Mouse (Mus musculus) midbrain, embryonic 13.5 days (tissue): ENCODE measurements around the gene Hbq1a. TPM values are rescaled to one million over a fixed set of nuclear protein-coding genes. Genes with fewer than 3 reads are reported as not detected.
A peak's percentile ranks its signal among the peaks of the same experiment; 100 is the strongest.
"Not testable (repeated sequence)": the region's sequence is repeated elsewhere in the genome, so short reads cannot be mapped to it uniquely, and the experiment has no call there.

Experiments used
- ATAC-seq: fragments of 200-750 bp; cut with Nextera tagmentation; 2 replicates; pipeline ENCODE4 v1.8.0; 2017; ENCODE audit warnings: mild to moderate bottlenecking, moderate TSS enrichment, moderate library complexity
- H3K27ac ChIP-seq: fragments of 300-500 bp; sonication (generic); 2 replicates; pipeline ENCODE4 v1.5.1; 2015; ENCODE audit warnings: inconsistent platforms, mild to moderate bottlenecking, moderate library complexity
- H3K27me3 ChIP-seq: fragments of 300-500 bp; sonication (generic); 2 replicates; pipeline ENCODE4 v1.6.1; 2015; ENCODE audit warnings: mild to moderate bottlenecking, inconsistent platforms
- H3K36me3 ChIP-seq: fragments of 300-500 bp; sonication (generic); 2 replicates; pipeline ENCODE4 v1.6.1; 2015; ENCODE audit warnings: mild to moderate bottlenecking, inconsistent platforms
- H3K4me1 ChIP-seq: fragments of 300-500 bp; sonication (generic); replicated peaks from 2 replicates; pipeline ENCODE4 v1.6.1; 2015; ENCODE audit warnings: inconsistent platforms
- H3K4me2 ChIP-seq: fragments of 300-500 bp; sonication (generic); replicated peaks from 2 replicates; pipeline ENCODE4 v1.6.1; 2015; ENCODE audit warnings: moderate library complexity, mild to moderate bottlenecking, inconsistent platforms
- H3K4me3 ChIP-seq: fragments of 300-500 bp; sonication (generic); replicated peaks from 2 replicates; pipeline ENCODE4 v1.5.1; 2015; ENCODE audit warnings: mild to moderate bottlenecking, inconsistent platforms
- H3K9ac ChIP-seq: fragments of 300-500 bp; sonication (generic); replicated peaks from 2 replicates; pipeline ENCODE4 v1.6.1; 2015; ENCODE audit warnings: mild to moderate bottlenecking, inconsistent platforms
- H3K9me3 ChIP-seq: fragments of 300-500 bp; sonication (generic); 2 replicates; pipeline ENCODE4 v1.6.1; 2016; ENCODE audit warnings: mild to moderate bottlenecking, inconsistent platforms
- WGBS: fragments of 180-500 bp; shearing (Covaris S2); methylation state at CpG from one replicate; pipeline ENCODE4 v1.1.7; 2015; 5-methylcytosine and 5-hydroxymethylcytosine counted together
- polyA plus RNA-seq: library from polyadenylated mRNA; unstranded; fragments of >200 nt; fragmentation: Nextera tagmentation; extraction: Ambion mirVana; gene quantifications from 2 replicates; pipeline ENCODE4 v1.2.1, GENCODE M21; 2015

Gene Hbq1a
- polyA plus RNA-seq, 1 experiment from 2014 or later, result 1.4 TPM

DNA sequence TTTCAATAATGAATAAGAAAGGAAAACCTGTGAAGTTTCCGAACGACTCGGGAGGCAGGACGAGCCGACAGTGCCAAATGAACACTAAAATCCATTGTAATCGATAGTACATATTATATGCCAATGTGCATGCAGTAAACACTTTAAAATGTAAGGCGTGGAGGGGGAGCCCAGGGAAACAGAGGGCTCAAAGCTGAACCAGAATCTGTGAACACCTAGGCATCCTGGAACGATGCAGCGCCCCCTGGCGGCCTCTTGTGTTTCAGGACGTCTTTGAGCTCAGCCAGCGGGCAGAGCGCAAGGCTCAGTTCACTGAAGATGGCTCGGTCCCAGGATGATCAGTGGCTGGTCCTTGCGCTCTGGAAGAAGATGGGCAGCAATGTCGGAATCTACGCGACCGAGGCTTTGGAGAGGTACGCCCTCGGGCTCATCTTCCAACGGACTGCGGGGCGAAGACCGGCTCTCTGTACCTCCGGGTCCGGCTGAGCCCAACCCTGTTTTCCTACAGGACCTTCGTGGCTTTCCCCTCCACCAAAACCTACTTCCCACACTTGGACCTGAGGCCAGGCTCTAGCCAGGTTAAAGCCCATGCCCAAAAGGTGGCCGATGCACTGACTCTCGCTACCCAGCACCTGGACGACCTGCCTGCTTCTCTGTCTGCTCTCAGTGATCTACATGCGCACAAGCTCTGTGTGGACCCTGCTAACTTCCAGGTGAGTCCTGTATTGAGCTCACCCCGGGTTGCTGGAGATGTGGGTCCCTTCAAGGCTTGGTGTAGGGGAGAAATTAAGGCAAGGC lies 13.0 kb upstream of the Hbq1a start, which contains the start of gene Hbq1b:
Hbq1b (plus strand) TSS at position 271 of the 798 bp plus-strand sequence.
- Histone ChIP-seq H3K9ac (0 out of 2 replicates have a peak within 1 kb of the TSS, but pooled peaks have one; percentile 52), H3K4me2 (peak within 1 kb of the TSS; percentile 52), H3K4me3 (peak within 1 kb of the TSS; percentile 31; the same call in 1 of the 2 replicates)
- not testable (repeated sequence) for H3K4me1 ChIP-seq, H3K27me3 ChIP-seq, H3K36me3 ChIP-seq, H3K9me3 ChIP-seq, H3K27ac ChIP-seq
- WGBS, result 22% methylated on average over 30 of the region's 33 CpGs
- ATAC-seq, result peak; percentile 80

DNA sequence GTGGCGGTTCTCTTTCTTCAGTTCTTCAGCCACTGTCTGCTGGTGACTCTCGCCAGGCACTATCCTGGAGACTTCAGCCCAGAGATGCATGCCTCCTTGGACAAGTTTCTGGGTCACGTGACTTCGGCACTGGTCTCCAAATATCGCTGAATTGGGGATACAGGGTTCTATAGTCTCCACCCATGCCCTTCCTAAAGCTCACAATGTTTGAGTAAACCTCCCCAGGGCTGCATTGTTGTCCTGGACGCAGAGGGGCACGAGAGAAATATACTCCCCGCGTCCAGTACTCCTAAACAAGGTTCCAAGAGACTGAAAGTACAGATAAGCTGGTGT lies 12.4 kb upstream of the Hbq1a start:
- ATAC-seq, result no peak
- Histone ChIP-seq H3K9ac (no peak overlapping the region), H3K4me3 (no peak overlapping the region), H3K9me3 (no peaks in the 10 kb centered on the region), H3K27me3 (peaks cover 8% of the 10 kb centered on the region; the same call in 1 of the 2 replicates), H3K4me2 (no peak overlapping the region), H3K36me3 (no peaks in the 10 kb centered on the region), H3K4me1 (no peaks in the 10 kb centered on the region), H3K27ac (no peak overlapping the region)
- 75% methylated on average over 9 of the region's 9 CpGs for WGBS

DNA sequence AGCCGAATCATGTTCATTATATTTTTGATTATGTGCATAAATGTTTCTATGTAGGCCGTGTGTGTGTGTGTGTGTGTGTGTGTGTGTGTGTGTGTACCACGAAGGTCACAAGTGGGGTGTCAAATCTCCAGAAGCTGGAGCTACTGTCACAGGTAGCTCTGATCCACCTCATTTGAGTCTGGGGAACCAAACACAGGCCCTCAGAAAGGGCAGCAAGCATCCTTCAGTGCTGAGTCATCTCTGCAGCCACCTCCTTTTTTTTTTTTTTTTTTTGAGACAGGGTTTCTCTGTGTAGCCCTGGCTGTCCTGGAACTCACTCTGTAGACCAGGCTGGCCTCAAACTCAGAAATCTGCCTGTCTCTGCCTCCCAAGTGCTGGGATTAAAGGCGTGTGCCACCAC lies 7.0 kb upstream of the Hbq1a start:
- H3K27me3 ChIP-seq, H3K4me3 ChIP-seq, H3K36me3 ChIP-seq, H3K9me3 ChIP-seq, H3K9ac ChIP-seq, ATAC-seq, H3K27ac ChIP-seq, H3K4me1 ChIP-seq, H3K4me2 ChIP-seq: not testable (repeated sequence)
- 81% methylated on average over 4 of the region's 4 CpGs for WGBS

DNA sequence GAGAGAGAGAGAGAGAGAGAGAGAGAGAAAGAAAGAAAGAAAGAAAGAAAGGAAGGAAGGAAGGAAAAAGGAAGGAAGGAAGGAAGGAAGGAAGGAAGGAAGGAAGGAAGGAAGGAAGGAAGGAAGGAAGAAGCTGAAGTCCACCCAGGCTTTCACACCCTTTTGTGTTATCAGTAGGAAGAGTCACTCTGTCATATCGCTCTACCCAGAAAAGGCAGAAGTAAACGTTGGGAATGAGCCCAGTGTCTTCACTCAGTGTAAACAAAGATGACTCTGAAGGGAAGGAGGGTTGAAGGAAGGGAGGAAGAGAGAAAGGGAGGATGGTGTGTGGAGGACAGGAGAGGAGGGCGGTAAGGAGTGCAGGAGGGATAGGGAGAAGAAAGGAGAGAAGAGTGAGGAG lies 6.4 kb upstream of the Hbq1a start:
- H3K4me2 ChIP-seq, ATAC-seq, H3K36me3 ChIP-seq, H3K9ac ChIP-seq, H3K27ac ChIP-seq, H3K4me3 ChIP-seq, H3K4me1 ChIP-seq, H3K9me3 ChIP-seq, H3K27me3 ChIP-seq: not testable (repeated sequence)
- WGBS, result 64% methylated on average over 3 of the region's 3 CpGs

DNA sequence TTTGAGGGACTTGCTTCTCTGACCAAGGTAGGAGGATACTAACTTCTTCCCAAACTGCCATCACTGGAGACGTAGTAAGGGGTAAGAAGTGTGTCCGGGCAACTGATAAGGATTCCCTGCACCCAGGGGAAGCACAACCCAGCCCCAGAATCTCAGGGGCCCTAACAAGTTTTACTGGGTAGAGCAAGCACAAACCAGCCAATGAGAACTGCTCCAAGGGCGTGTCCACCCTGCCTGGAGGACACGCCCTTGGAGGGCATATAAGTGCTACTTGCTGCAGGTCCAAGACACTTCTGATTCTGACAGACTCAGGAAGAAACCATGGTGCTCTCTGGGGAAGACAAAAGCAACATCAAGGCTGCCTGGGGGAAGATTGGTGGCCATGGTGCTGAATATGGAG lies 3.7 kb upstream of the Hbq1a start, which contains the start of gene Hba-a2:
Hba-a2 (plus strand) TSS at position 287 of the 400 bp plus-strand sequence.
- WGBS, result no CpG with 5 or more reads among the region's 4 CpGs
- not testable (repeated sequence) for H3K36me3 ChIP-seq, H3K4me3 ChIP-seq, H3K9me3 ChIP-seq, H3K9ac ChIP-seq, H3K27ac ChIP-seq, H3K27me3 ChIP-seq, H3K4me2 ChIP-seq, H3K4me1 ChIP-seq, ATAC-seq

DNA sequence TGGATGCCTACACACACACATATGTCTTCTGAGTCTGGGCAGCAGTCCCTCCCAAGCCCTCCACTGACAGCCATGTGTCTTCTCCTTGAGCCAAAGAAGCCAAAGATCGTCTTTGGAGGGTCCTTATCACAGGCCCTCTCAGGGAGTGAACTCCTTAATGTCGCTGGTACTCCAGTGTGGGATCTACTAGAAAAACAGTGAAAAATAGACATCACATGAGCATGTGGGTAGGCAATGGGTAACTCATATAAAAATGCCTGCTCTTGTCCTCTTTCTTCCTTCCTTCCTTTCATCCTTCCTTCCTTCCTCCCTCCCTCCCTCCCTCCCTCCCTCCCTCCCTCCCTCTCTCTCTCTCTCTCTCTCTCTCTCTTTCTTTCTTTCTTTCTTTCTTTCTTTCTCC lies 2.5 kb upstream of the Hbq1a start:
- not testable (repeated sequence) for H3K27ac ChIP-seq, H3K36me3 ChIP-seq, ATAC-seq, H3K4me3 ChIP-seq, H3K4me1 ChIP-seq, H3K4me2 ChIP-seq, H3K9me3 ChIP-seq, H3K9ac ChIP-seq
- WGBS, result 50% methylated on average over 2 of the region's 2 CpGs
- H3K27me3 ChIP-seq, result peaks cover 13% of the 10 kb centered on the region

DNA sequence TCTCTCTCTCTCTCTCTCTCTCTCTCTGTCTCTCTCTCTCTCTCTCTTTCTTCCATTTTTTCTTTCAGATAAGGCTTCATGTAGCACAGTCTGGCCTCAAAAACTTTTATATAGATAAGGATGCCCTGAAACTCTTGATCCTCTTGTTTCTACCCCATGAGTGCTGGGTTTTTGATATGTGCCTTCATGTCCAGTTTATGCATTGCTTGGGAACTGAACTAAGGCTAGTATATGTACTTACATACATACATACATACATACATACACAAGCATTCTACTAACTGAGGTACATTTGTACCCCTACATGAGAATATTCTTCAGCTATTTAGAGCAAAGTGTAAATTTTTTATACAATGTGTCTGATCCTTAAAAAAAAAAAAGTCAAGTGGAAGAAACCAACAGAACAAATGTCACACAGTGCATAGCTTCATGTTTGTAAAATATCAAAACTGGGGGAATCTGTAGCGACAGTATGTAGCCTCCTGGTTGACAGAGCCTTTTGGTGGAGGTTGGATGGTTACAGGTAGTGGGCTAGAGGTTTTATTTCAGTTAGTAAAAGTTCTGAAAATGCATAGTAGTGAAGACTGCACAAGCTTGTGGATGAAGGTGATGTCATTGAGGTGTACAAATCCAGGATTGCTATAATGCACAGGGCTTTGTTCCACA lies 1.9 kb upstream of the Hbq1a start:
- Histone ChIP-seq H3K9ac (no peak overlapping the region), H3K4me1 (no peaks in the 10 kb centered on the region), H3K27me3 (peaks cover 13% of the 10 kb centered on the region), H3K36me3 (no peaks in the 10 kb centered on the region), H3K27ac (no peak overlapping the region), H3K4me3 (no peak overlapping the region), H3K4me2 (no peak overlapping the region), H3K9me3 (no peaks in the 10 kb centered on the region)
- WGBS, result 94% methylated on average over 1 of the region's 1 CpGs
- no peak for ATAC-seq

DNA sequence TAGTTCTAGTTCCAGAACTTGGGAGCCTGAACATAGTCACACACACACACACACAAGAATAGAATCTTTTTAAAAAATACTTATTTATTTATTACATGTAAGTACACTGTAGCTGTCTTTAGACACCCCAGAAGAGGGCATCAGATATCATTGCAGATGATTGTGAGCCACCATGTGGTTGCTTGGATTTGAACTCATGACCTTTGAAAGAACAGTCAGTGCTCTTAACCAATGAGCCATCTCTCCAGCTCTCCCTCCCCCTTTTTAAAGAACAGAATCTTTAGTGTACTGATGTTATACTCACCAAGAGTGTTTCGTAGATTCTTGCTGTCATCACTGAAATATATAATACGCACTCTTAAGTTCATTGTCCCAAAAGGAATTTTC lies 1.3 kb upstream of the Hbq1a start:
- Histone ChIP-seq H3K36me3 (no peaks in the 10 kb centered on the region), H3K9ac (no peak overlapping the region), H3K4me1 (no peaks in the 10 kb centered on the region), H3K4me2 (no peak overlapping the region), H3K9me3 (no peaks in the 10 kb centered on the region), H3K27ac (no peak overlapping the region), H3K27me3 (peaks cover 13% of the 10 kb centered on the region), H3K4me3 (no peak overlapping the region)
- no peak for ATAC-seq
- WGBS, result 94% methylated on average over 2 of the region's 2 CpGs

DNA sequence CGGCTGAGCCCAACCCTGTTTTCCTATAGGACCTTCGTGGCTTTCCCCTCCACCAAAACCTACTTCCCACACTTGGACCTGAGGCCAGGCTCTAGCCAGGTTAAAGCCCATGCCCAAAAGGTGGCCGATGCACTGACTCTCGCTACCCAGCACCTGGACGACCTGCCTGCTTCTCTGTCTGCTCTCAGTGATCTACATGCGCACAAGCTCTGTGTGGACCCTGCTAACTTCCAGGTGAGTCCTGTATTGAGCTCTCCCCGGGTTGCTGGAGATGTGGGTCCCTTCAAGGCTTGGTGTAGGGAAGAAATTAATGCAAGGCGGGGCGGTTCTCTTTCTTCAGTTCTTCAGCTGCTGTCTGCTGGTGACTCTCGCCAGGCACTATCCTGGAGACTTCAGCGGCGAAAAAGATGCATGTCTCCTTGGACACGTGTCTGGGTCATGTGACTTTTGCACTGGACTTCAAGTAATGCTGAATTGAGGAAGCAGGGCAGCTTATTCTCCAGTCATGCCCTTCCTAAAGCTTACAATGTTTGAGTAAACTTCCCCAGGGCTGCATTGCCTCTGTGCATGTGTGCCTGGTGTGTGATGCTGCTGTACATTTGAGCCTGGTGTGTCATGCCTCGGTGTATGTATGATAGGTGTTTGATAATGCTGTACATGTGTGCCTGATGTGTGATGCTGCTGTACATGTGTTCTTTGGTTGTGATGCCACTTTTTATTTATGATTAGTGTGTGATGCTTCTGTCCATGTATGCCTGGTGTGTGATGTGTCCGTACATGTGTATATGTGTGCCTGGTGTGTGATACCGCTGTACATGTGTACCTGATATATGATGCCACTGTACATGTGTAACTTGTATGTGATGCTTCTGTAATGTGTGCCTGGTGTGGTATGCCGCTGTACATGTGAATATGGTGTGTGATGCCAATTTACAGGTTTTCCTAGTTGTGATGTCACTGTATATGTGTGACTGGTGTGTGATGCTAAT lies 704 bp downstream of the Hbq1a start:
- no peak overlapping the region for H3K27ac ChIP-seq

DNA sequence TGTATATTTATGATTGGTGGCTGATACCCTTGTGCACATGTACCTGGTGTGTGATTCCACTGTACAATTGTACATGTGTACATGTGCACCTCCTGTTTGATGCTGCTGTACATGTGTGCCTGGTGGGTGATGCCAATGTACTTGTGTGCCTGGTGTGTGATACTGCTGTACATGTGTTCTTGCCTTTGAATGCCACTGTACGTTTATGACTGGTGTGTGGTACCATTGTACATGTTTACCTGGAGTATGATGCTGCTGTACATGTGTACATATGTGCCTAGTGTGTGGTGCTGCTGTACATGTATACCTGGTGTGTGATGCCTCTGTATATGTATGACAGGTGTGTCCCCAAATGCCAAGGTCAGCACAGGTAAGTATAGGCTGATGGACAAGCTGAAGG lies 1.6 kb downstream of the Hbq1a start:
- Histone ChIP-seq H3K4me1 (no peaks in the 10 kb centered on the region), H3K9me3 (no peaks in the 10 kb centered on the region)

More for the DNA sequence above, 704 bp downstream of the Hbq1a start:
- no peaks in the 10 kb centered on the region for H3K9me3 ChIP-seq
- H3K4me3 ChIP-seq, result peak overlapping the region; percentile 28
- H3K4me1 ChIP-seq, result no peaks in the 10 kb centered on the region
- H3K27me3 ChIP-seq, result peaks cover 13% of the 10 kb centered on the region
- H3K4me2 ChIP-seq, result peak overlapping the region; percentile 50
- H3K9ac ChIP-seq, result no peak overlapping the region
- no peaks in the 10 kb centered on the region for H3K36me3 ChIP-seq
- ATAC-seq, result peak; percentile 51
- 53% methylated on average over 16 of the region's 17 CpGs for WGBS

DNA sequence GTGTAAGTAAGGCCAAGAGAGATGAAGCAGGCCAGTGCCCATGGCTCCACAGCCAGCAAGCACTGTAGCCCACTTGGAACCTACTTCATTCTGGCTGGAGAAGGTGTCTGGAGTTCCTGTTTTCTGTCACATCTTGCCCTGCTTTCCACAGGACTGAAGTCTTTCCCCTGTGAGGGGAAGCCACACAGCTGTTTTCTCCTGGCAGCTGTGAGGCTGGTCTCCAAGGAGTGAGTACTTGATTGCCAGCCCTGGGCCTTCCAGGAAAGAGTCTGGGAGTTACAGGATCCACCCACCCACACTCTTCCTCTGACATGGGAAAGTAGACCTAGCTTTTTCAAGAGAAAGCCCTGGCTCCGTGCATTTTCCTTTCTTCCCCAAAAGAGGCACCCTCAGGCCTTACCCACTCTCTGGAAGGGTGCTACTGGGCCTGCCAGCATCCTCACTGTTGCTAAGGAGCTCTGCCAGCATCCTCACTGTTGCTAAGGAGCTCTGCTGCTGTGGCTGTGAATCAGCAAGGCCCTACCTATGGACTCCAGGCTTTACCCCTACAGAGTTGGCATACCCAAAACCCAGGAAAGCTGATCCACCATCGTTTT lies 3.1 kb downstream of the Hbq1a start:
- peaks cover 13% of the 10 kb centered on the region for H3K27me3 ChIP-seq
- no peak overlapping the region for H3K9ac ChIP-seq
- H3K36me3 ChIP-seq, result no peaks in the 10 kb centered on the region
- no peaks in the 10 kb centered on the region for H3K9me3 ChIP-seq
- H3K27ac ChIP-seq, result no peak overlapping the region
- H3K4me1 ChIP-seq, result no peaks in the 10 kb centered on the region
- 61% methylated on average over 2 of the region's 2 CpGs for WGBS
- H3K4me2 ChIP-seq, result no peak overlapping the region
- no peak for ATAC-seq
- H3K4me3 ChIP-seq, result no peak overlapping the region

More for the DNA sequence above, 1.6 kb downstream of the Hbq1a start:
- H3K4me3 ChIP-seq, result no peak overlapping the region
- no peak overlapping the region for H3K9ac ChIP-seq
- WGBS, result 73% methylated on average over 1 of the region's 1 CpGs
- no peak overlapping the region for H3K27ac ChIP-seq
- no peak for ATAC-seq
- H3K27me3 ChIP-seq, result peaks cover 13% of the 10 kb centered on the region
- H3K36me3 ChIP-seq, result no peaks in the 10 kb centered on the region
- no peak overlapping the region for H3K4me2 ChIP-seq
